Mouse (Mus musculus) thymus, postnatal 4 days (tissue): ENCODE results near the gene Adh6b.

Experiments used
- DNase-seq: peaks from one replicate; pipeline ENCODE4 v3.0.0; 2021

The Adh6b gene

GRCm38 (mm10) chr3:138341471-138341870, at the start of gene Adh6b:
Adh6b (plus strand) TSS chr3:138341775.
- no peak for DNase-seq

- no peak for DNase-seq
These were observed 48.2 kb upstream of the Adh6b start for GRCm38 (mm10) chr3:138293298-138293895.

GRCm38 (mm10) chr3:138300130-138300529, 41.4 kb upstream of the Adh6b start:
- no peak for DNase-seq

DNA sequence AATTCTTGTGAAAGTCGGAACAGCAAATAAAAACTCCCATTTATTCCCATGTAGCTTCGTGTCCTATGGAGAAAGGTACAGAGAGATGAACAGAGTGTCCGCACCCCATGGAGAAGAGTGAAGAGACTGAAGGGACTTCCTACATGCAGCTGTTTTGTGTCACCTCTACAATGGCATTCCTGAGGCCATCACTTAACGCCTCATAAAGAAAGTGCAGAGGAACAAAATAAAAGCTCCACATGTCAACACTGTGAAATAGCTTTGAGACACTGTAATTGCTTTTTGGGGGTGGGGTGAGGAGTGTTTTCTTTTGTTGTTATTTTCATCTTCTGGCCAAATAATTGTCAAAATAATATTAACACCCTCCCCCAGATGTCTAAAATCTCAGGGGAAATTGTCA, 38.9 kb upstream of the Adh6b start:
- DNase-seq, result no peak

DNA sequence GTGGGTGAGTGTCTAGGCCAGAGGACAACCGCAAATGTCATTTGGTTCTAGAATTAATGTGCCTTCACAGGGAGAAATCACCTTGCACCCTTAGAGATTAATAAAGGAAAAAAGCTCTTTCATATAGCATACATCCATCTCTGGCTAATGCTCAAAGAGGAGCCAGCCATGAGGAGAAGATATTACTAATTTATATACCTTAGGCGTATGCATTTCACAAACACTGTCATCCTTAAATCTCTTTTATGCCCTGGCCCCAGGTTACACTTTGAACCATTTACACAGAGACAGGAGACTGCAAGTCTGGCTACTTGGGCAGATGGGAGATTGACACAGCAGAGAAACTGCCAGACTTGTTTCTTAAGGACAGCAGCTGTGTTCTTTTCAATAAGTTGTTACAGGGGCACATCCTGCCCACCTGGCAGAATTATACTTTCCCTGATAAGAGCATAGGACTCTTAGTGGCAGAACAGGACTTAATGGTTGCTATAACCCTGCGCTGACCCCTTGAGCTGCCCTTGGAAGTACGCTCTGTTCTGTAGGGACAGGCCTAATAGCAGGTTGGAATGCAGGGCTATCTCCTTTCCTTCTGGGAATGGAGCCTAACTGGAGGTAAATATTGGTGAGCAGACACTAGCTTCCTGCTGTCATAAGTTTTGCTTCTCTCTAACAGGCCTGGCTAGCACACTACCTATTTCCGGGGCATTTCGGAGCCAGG, 37.6 kb upstream of the Adh6b start:
- DNase-seq, result no peak

DNA sequence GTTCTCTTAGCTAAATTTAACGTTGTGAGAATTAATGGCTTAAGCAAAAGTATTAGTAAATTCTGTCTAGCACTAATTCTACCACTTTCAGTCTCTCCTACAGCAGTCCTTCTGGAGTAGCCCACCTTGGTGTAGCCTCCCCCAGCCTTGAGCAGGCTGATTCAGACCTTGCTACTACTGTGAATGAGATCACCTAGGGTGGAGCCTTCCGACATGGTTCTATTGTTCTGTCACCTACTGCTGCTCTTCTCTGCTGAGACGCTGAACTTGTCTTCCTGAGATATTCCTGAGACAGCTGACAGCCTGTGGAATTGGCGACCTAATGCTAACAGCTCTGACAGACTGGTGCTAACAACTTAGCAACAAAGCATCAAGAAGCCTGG, 37.1 kb upstream of the Adh6b start:
- no peak for DNase-seq

DNA sequence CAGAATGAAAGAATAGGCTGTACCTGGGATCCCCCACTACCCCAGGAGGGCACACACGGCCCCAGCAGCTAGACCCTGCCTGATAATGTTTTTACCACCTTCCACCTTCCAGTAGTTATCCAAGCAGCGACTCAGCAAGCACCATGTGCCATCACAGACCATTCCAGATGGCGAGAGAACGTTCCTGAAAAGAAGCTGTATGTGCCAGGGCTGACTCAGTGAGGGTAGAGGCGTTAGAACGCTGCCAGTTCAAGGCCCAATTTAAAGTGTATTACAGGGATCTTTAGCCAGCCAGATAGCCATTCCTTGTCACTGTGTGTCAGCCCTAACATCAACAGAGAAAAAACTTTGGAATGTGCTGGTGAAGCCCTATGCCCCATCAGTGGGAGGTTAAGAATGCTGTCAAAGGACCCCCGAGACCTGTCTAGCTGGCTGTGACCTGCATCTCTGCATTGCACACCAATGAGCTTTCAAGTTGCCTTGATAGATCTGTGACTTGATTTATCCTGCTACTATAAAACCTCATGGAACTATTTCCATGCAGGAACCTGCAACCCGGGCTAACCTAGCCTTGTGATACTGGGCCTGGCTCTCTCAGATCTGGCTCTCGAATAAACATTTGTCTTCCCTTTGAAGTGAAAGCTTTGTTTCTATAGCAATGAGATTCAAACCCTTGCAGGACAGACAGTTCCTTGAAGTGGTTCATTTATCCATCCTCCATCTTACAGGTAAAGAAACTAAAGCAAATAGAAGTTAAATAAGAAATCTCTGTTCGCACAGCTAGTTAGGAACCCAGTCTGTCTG, 35.9 kb upstream of the Adh6b start:
- DNase-seq, result no peak

DNA sequence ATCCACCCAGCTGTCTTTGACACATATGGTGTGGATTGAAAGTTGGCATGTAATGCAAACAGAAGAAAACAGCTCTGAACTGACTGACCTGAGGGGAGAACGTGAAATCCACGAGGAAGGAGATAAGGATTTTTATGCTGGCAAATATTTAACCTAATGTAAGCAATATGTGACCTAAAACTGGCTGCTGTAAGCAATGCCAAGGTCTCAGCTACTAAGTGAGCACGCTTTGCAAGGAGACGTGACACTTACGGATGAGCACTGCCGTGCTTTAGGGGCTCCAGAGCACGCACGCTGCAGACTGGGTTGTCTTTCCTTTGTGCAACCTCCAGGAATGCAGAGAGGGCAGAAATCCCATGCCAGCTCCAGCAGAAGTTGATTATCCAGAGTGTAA, 35.3 kb upstream of the Adh6b start:
- no peak for DNase-seq

- no peak for DNase-seq
These were observed 31.7 kb upstream of the Adh6b start for GRCm38 (mm10) chr3:138309910-138310309.

DNA sequence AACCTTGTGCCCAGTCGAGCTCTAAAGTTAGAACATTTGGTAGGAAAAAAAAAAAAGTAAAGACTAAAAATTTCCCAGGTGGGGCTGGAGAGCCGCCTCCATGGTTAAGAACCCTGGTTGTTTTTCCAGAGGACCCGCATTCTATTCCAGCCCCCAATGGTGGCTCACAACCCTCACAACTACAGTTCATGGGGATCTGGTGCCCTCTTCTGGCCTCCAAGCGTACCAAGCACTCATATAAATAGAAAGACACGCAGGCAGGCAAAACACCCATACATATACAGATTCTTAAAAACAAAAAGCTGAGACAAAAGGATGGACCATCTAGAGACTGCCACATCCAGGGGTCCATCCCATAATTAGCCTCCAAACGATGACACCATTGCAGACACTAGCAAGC, 30.6 kb upstream of the Adh6b start:
- DNase-seq, result peak; percentile 17

GRCm38 (mm10) chr3:138312965-138313364, 28.6 kb upstream of the Adh6b start, which contains the start of gene Adh6a:
Adh6a (plus strand) TSS chr3:138313286.
- DNase-seq, result no peak

DNA sequence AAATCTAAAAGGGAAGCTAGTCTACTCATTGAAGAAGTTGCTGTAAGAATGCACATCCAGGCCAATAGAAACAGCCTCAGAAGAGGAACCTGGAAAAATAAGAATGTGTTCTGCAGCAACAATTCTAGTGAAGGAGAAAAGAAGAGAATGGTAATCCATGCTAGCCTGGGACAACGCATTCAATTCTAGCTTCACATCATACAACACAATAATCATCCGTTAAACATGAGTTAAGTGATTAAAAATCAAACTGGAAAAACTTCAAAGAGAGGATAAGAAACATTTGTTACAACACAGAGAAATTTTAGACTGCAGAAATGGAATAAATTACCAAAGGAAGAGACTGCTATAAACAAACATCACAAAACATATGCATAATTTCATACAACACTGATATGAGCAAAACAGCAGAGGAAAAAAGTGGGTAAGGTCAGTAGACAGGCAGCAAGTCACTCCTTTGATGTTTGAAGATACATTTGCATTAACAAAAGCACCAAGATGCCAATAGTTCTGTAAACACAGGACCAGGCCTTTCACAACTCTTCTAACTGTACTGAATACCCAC, 24.6 kb upstream of the Adh6b start:
- no peak for DNase-seq

DNA sequence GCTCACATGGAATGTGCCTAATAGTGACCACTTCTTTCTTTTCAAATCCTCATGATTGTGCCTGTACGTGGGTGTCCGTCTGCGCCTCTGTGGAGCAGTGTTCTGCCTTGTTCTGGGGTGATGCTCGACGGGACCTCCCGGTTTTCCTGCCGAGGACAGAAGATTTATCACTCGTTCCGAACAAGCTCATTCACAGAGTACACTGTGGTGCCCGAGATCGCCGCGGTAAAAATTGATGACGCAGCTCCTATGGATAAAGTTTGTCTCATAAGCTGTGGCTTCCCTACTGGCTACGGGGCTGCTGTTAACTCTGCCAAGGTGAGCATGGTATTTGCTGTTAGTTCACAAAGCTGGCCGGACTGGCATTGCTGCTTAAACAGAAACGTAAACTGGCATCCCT, 16.6 kb upstream of the Adh6b start:
- no peak for DNase-seq

DNA sequence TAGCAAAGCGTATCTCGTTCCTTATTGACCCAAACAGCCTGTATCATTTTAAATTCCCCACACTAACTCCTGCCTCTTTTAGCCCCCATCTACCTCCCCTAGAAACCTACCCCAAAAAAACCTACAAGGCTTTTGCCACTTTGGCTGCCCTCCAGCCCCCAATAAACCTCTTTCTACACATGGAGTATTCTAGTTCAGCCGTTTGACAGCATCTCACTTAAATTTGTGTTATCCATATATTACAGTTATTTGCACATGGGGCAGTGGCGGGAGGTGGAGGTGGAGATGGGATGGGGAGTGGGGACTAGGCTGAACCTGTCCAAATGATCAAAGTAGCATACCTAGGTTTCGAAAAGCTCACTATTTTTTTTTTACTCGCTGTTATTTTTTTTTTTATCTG, 16.1 kb upstream of the Adh6b start:
- no peak for DNase-seq

- DNase-seq, result no peak
These were observed 7.7 kb upstream of the Adh6b start for GRCm38 (mm10) chr3:138333910-138334309.

- DNase-seq, result peak; percentile 11
These were observed 7.3 kb upstream of the Adh6b start for GRCm38 (mm10) chr3:138334320-138334719.

DNA sequence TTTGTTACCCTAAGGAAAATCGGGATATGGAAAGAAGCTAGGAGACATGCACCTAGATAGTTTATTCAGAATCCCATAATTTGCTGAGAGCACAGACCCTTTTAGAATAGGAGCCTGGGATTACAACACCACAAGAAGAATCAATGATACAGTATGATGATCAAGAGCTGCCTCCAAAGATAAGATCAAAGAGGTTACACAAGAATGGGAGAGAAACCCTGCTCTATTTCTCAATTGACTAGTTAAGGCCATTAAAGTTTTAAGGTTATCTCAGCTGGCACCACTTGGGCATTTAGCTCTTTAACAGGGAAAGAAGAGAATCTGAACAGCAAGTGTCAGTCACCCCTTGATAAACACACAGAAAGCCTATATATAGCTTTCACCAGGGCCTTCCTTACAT, 6.0 kb upstream of the Adh6b start:
- no peak for DNase-seq

DNA sequence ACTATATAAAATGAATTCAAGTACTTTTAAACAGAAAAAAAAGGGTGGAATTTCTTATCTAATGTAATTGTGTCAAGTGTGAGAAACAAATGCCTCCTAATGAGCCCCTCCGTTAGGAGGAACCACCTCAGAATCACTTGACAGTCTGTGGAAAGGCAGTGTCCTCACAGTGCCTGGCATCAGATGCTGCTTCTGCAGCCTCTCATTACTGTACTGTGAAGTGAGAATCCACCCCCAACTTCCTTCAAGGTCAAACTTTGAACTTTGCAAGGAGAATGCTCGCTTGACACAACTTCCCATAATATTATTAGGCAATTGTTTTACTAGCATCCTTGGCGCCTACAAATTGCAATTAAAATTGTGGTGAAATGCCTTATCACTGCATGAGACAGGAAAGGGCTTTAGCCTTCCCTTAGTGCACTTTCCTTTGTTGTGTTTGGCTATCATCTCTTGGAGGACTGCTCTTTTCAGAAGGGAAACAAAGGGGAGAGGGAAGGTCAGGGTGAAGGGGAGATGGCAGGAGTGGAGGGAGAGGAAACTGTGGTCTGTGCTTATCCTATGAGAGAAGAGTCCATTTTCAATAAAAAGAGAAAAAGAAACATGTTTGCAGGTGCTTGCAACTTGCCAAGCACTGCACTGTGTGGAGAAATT, 5.3 kb upstream of the Adh6b start:
- no peak for DNase-seq

DNA sequence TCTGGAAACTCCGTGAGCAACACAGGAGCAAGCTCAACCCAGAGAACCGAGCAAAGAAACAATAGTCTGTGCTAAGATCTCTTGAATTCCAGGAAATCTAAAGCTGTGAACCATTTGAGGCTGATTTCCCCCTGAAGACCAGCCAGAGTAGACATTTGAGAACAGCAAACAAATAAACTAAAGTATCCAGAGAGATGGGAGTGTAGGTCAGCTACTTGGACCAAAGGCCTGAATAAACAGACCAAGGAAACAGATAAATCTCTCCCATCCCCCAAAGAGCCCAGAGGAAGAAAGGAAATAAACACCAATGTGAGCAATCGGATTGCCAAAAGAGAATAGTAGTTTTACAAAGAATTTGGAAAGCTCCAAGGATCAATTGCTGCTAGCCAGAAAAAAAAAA, 5.5 kb downstream of the Adh6b start:
- no peak for DNase-seq

- DNase-seq, result no peak
These were observed 10.6 kb downstream of the Adh6b start for GRCm38 (mm10) chr3:138352012-138352809.

- no peak for DNase-seq
These were observed 17.3 kb downstream of the Adh6b start for GRCm38 (mm10) chr3:138358856-138359255.

- DNase-seq, result no peak
These were observed 19.1 kb downstream of the Adh6b start for GRCm38 (mm10) chr3:138360721-138361120.
